Mouse (Mus musculus) adipocyte (in vitro differentiated cells): ENCODE measurements around the gene Borcs6.
"Not testable (repeated sequence)": the region's sequence is repeated elsewhere in the genome, so short reads cannot be mapped to it uniquely, and the experiment has no call there.

ENCODE experiments used
- DNase-seq: peaks from one replicate; pipeline ENCODE4 v3.0.0-alpha.2; 2016; ENCODE audit warnings: low spot score

The Borcs6 gene

DNA sequence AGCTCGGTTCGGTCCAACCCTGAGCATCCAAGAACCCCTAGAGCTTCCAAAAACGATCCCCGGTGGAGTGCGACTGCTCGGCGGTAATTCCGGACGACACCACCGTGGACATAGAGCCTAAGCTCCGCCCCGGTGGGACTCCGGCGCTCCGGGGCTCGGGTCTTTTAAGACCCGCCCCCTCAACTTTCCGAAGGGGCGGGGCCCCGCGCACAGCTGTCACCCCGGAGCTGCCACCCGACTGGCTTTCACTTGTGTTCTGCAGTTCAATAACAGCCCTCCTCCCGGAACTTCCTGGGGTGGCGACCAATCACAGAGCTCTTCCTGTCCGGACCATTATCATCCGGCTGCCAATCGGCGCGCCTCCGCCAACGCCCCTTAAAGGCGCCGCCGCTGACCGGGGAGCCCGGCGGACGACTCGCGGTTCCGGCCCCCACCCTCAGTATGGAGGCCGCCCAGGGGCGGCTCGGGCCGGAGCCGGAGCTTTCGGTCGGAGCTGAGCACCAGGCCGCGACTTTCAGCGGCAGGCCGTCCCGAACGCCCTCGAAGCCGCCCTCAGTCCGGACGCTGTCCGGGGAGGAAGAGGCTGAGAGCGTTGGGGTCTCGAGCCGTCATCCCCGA is at the start of gene Borcs6:
Borcs6 (plus strand) TSS at position 361 of the 618 bp plus-strand sequence.
- peak; percentile 98 for DNase-seq

DNA sequence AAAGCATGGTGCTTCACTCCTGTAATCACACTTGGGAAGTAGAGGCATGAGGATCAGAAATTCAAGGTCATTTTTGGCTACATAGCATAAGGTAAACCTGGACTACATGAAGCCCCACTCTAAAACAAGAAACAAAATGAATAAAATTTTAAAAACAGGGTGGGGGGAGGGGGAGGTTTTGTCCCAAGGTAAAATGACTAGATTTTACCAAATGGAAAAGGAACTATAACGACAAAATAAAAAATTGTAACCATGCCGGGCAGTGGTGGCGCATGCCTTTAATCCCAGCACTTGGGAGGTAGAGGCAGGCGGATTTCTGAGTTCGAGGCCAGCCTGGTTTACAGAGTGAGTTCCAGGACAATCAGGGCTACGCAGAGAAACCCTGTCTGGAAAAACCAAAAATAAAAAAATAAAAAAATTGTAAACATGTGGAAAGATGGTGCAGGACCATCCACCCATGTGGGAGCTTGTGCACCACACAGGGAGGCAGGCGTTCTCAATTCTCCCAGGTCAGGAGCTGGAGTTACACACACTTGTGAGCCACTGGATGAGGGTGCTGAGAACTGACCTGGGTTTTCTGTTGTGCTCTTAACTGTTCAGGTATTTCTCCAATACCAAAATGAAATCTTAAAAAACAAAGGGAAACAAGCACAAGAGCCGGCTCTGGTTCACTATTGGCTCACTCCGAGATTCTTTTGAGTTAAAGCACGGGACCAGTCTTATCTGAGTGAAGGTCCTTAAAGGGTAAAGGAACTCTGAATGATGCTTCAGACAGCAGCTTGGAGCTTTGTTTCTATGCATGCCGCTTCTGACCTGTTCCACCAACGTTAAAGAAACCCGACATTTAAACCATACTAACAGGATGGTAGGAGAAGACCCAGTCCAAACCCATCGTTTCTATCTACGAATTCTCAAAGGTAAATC is 48.9 kb upstream of the Borcs6 start:
- DNase-seq, result no peak

DNA sequence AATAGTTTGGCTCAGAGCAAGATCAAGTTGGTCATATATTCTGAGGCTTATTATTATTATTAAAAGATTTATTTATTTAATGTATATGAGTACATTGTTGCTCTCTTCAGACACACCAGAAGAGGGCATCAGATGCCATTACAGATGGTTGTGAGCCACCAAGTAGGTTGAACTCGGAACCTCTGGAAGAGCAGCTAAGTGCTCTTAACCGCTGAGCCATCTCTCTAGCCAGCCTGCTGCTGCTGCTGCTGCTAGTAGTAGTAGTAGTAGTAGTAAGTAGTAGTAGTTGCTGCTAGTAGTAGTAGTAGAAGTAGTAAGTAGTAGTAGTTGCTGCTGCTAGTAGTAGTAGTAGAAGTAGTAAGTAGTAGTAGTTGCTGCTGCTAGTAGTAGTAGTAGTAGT is 48.1 kb upstream of the Borcs6 start:
- not testable (repeated sequence) for DNase-seq

DNA sequence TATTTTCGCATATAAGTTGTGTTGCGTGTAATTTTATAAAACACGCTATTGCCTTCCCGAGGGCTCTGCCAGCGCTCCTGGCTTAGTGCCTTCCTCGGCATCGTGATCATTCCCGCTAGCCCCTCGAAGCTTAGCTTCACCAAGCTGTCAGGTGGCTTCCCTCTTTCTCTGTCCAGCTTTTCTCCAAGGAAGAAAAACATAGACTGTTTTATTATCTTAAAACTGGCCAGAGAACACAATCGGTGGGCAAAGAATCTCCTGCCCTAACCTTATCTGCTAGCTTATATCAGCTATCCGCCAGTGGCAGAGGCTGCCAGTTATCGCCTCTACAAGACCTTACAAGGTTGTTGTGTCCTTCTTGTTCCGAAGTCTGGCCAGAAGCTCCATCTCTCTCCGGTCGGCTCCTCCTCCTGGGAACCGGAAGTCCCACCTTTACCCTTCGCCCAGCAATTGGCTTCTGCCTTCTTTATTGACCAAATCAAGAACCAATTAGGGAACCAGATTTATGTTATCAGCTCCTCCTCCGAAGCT is 47.4 kb upstream of the Borcs6 start:
- peak; percentile 95 for DNase-seq

DNA sequence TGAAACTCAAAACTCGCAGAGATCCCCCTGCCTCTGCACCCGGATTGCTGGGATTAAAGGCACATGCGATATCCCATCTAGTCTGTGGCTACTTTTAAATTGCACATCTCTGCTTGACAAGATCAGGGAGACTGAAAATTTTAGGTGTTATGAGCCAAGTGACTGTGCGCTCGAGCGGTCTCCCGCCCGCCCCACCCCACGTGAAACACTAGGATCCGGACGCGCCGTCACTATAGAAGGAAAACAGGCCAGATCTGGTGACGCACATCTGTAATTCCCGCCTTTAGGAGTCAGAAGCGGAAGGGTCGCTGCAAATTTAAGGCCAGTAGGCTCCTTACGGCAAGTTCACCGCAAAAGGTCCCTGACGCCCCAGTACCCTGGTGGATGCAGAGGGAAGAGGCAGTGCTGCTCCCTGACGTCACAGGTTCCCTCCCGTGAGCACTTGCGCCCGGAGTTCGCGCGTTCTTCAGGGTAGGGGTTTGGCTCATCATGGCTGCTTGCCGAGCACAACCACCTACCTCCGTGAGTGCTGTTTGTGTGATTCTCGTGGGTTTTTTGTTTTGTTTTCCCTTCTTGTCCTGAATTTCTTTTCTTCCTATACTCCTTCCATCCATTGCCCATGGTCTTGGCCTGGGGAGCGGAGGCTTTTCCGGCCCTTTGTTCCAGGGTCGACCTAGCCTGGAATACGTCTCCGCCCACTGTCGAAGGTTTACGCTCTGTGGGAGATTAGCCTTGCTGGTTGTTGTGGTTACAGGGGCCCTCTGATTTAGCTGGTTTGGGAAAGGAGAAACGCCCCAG is 43.7 kb upstream of the Borcs6 start, which contains the start of gene Ctc1:
Ctc1 (plus strand) TSS at position 268 of the 798 bp plus-strand sequence.
- peak; percentile 89 for DNase-seq

DNA sequence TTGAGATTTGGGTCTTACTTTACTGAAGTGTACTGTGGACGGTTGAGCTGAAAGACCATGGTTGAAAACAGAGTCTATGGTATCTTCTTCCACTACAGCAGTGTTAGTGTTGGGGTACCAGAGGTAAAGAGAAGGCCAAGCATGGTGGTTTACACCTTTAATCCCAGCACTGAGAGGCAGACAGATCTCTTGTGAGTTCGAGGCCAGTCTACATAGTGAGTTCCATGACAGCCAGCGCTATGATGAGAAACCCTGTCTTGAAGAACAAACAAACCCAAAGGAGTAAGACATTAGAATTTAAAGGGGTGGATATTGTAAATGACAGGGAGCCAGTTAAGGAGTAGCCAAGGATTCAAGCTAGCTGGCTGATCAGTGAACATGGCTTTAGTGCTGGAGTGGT is 42.8 kb upstream of the Borcs6 start:
- DNase-seq, result no peak

DNA sequence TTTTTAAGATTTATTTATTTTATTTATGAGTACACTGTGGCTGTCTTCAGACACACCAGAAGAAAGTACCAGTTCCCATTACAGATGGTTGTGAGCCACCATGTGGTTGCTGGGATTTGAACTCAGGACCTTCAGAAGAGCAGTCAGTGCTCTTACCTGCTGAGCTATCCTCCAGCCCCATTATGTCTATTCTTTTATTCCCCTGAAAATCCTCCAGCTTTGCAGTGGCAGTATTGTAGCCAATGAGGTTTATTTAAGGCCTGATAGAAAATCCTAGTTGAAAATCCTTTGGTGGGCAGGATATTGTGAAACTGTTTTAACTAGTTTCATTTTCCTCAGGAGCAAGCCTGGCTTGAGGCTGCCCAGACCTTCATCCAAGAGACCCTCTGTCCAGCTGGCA is 38.8 kb upstream of the Borcs6 start:
- no peak for DNase-seq

DNA sequence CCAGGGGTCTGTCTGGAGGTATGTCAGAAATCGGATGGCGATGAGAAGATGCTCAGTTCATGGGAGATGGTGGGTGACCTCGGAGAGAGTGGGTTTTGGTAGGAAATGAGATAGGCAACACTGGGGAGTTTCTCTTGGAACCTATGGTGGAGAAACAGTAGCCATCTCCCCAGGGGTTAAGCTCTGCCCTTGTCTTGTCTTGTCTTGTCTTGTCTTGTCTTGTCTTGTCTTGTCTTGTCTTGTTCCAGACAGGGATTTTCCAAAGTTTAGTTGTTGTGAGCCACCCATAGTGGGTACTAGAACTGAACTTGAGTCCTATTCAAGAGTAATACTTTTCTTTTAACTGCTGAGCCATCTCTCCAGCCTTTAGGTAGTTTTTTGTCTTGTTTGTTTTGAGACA is 33.0 kb upstream of the Borcs6 start:
- DNase-seq, result no peak

DNA sequence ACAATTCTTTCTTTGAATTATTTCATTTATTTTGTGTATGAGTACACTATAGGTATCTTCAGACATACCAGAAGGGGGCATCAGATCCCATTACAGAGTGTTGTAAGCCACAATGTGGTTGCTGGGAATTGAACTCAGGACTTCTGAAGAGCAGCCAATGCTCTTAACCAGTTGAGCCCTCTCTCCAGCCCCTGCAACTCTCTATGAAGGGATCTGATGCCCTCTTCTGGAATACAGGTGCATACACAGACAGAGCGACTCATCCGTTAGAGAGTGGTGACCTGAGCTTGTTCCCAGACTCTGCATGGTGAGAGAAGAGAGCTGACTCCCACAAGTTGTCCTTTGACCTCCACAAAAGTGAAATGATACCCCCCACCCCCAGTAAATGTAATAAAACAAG is 30.7 kb upstream of the Borcs6 start:
- no peak for DNase-seq

DNA sequence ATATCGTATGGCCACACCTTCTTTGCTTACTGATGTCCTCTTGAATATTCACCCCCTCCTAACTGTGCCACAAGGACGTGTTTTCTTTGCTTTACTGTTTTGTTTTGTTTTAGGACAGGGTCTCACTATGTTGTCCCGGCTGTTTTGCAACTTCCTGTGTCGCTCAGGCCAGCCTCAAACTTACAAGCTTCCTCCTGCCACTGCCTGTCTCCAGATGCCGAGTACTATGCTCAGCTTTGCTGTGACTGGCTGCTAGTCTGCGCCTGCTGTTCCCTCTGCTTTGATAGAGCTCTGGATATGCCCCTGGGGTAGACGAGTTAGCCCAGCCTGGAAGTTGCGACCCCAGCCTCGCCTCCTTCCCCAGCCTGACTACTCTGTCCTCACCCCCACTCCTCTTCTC is 26.0 kb upstream of the Borcs6 start:
- DNase-seq, result no peak

DNA sequence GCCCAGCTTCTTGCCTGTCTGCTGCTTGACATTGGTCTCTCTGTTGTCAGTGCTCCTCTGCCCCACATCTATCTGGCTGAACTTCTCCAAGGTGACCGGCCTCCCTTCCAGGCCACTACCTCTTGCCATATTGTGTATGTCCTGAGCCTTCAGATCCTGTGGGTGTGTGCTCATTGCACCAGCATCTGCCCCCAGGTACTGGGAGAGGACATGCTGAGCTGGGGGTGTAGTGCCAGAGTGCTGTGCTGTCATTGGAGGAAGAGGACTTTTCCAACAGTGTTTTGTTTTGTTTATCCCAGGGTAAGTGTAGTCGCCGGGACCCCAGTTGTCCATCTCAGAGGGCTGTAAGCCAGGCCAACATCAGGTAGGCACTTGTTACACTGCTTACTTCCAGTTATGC is 24.9 kb upstream of the Borcs6 start:
- no peak for DNase-seq

DNA sequence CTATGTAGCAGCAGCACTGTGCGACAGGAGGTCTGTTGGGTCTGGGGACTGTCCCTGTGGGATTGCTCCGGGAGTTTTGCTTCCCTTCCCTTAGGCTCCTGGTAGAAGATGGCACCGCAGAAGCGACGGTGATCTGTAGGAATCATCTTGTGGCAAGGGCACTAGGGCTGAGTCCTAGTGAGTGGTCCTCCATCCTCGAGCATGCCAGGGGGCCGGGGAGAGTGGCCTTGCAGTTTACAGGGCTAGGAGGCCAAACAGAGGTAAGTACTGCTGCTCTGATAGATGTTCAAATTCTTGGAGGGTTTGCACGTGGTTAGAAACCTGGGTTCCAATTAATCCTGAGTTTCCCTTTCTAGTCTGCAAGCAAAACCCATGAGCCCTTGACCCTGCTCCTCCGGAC is 24.1 kb upstream of the Borcs6 start:
- no peak for DNase-seq

DNA sequence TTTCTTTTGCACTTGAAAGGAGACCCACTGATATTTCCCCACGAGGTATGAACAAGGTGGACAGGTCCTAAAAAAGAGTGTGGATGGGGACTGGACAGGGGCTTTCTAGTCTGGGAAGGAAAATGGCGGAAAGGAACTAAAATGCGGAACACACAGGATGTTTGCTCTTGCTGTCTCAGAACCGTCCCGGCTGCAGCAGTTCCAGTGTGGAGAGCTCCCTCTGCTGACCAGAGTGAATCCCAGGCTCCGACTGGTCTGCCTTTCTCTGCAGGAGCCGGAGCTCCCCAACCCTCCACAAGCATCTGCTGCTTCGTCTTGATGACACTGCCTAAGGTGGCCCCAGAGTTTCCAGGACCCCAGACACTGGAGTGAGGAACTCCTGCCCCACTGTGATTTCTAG is 23.7 kb upstream of the Borcs6 start:
- peak; percentile 92 for DNase-seq

DNA sequence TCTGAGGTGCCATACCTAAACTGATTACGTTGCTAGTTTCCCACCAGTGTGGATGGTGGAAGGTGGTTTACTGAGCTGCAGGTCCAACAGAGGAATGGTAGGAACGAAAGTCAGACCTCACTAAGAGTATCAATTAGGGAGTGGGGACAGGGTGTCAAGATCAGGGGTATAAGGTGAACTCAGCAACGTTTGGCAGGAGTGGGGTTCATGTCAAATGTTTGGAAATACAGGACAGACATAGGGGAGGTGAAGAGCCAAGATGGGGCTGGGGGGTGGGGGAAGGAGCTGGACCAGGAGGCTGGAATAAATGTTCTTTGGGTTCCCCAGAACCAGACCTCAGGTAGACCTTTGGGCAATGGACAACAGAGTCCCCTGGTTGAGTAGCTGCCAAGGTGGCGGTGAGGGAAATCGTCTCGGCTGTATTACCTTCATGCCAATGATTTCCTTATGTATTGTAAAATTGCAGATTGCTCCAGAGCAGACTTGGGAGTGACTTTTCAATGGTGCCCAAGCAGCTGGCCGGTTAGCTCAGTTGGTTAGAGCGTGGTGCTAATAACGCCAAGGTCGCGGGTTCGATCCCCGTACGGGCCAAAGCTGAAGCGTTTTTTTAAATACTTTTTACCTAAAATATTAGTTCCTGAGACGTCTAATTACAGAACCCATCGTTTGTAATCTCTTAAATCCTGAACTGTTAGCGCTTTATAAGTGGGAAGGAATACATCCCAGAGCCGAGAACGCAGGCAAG is 22.9 kb upstream of the Borcs6 start:
- peak; percentile 88 for DNase-seq

DNA sequence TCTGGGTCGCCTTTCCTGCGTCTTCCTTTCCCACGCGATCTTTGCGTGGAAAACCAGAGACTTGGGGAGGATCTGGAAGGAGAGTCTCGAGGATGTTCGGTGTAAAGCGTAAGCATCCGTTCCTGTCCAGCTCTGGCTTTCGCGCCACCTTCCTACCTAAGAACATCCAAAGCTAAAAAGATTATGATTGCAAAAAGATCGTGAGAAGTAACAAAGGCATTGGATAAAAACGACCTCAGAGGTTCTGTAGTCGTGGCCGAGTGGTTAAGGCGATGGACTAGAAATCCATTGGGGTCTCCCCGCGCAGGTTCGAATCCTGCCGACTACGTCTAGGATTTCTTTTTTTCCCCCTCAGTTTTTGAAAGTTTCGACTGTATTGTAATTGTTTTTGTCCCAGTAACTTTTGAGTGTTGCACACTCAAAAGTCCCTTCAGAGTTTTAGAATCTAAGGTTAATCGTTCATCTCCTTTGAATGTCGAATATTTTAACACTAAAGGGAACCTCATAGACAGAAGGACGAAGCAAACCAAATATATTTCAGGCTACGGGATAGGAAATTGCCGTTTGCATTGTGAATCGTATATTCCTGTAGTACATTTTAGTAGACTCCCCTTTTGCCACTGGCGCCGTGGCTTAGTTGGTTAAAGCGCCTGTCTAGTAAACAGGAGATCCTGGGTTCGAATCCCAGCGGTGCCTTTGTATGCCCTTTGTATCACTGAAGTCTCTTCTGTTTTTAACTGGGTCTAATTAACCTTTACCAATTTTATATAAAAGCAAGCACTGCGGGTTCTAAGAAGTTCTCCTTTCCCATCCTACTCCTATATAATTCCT is 22.1 kb upstream of the Borcs6 start:
- DNase-seq, result peak; percentile 90

DNA sequence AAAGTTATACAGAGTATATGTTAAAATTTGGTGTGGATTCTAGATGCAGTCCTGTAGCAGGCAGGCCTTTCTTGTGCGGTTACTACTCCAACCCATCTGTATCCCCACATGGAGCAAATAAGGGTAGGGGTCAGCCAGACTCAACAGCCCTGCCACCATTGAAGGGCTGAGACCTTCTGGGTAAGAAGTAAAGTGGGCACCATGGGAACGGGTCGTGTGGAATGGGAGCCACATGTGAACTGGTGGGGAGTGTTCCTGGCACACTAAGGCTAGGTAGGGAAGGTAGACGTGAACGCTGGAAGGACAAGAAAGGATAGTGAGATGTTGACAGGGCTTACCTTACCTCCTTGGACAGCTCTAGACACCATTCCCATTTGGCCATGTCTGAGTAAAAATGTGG is 21.3 kb upstream of the Borcs6 start:
- DNase-seq, result no peak

DNA sequence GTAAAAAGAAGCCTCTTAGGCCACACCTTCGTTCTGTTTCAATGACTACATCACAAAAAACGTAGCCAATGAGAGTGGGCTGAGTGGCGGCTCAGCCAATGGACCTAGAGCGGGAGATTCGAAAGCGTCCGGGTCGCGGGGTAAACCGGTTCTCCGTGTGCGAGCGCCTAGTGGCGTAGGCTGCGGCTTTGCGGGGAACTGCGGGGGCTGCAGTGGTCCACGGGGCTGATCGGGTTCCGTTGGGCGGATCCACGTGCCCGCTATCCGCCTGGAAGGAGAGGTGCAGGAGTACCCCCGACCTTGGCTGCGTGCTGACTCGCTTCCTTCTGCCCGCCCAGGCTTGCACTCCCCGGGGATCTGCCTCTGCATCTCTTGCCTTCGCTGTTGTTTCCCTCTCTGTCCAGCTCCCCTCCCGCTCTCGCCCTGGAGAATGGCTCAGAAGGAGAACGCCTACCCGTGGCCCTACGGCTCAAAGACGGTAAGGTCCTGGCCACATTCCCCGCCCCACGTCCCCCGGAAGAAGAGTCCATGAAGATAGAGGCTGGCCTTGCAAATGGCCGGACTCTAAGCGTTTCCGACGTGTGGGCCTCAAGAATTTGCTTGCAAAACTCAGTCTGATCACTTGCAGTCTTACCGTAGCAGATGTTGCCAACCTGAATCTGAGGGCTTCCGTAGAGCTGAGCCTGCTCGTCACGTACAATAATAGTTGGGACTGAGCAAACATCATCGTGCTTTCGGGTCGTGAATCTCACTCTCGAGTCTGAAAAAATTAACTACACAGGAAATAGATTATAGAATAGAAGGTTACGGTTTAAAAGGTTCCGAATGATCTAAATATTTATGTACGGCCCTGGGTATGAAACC is 13.8 kb upstream of the Borcs6 start, which contains the start of gene Aurkb:
Aurkb (plus strand) TSS at position 117 of the 864 bp plus-strand sequence.
- peak; percentile 91 for DNase-seq

DNA sequence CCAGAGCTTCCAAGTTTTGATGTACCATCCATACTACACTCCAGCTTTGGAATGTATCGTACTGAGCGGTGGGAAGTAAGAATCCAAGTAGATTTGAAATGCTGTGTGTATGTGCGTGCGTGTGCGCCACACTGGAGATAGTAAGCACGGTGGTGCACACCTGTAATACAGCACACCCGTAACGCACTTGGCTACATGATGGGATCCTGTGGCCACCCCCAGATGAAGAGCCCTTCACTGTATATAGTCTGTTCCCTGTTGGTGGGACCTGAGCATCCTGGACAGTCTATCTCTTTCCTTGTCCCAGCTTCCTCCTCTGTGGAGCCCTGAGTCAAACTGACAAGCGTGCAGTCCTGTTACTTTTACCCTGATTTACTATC is 13.1 kb upstream of the Borcs6 start:
- no peak for DNase-seq

DNA sequence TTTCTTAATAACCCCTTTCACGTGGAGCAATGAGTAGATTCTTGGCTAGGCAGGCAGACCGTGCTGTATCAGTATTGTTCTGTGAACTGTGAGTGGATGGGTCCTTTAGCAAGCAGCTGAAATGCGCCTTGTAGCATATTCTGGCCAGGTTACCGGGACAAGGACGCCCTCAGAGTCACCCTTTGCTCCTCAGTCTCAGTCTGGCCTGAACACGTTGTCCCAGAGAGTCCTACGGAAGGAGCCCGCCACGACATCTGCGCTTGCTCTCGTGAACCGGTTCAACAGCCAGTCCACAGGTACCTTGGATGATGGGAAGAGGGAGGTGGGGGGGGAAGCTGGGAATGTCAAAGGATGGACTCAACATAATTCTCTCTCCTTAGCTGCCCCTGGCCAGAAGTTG is 11.9 kb upstream of the Borcs6 start:
- DNase-seq, result no peak

DNA sequence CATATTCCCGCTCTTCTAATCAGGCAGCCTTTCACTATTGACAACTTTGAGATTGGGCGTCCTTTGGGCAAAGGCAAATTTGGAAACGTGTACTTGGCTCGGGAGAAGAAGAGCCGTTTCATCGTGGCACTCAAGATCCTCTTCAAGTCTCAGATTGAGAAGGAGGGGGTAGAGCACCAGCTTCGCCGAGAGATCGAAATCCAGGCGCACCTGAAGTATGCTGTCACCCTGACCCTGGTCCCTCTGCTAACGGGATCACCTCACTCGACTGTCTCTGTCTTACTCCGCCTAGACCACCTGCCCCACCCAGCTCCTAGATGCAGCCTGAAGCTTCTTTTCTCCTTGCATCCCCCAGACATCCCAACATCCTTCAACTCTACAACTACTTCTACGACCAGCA is 11.4 kb upstream of the Borcs6 start:
- no peak for DNase-seq
